Mouse (Mus musculus) kidney, adult 2 months (tissue): ENCODE measurements around the gene Gm10282. TPM values are rescaled to one million over a fixed set of nuclear protein-coding genes. Genes with fewer than 3 reads are reported as not detected.
A peak's percentile ranks its signal among the peaks of the same experiment; 100 is the strongest.

Experiments used
- DNase-seq: peaks from one replicate; pipeline ENCODE4 v3.0.0; 2021
- H3K27ac ChIP-seq: fragments of 200-500 bp; 2 replicates; pipeline ENCODE4 v1.5.1; 2012; ENCODE audit warnings: low read depth, low read length, control low read depth, inconsistent platforms; ENCODE audit not compliant: insufficient read depth
- H3K27me3 ChIP-seq: fragments of 200-500 bp; replicated peaks from 2 replicates; pipeline ENCODE4 v1.6.1; 2012; ENCODE audit warnings: mild to moderate bottlenecking, moderate library complexity, low read length, inconsistent platforms; ENCODE audit not compliant: control insufficient read depth, insufficient read depth
- H3K36me3 ChIP-seq: fragments of 200-500 bp; 2 replicates; pipeline ENCODE4 v1.6.1; 2012; ENCODE audit warnings: mild to moderate bottlenecking, moderate library complexity, low read length, inconsistent platforms; ENCODE audit not compliant: control insufficient read depth, insufficient read depth
- H3K4me1 ChIP-seq: fragments of 200-500 bp; 2 replicates; pipeline ENCODE4 v1.6.1; 2011; ENCODE audit warnings: low read length; ENCODE audit not compliant: control insufficient read depth, insufficient read depth
- H3K4me3 ChIP-seq: fragments of 200-500 bp; 2 replicates; pipeline ENCODE4 v1.5.1; 2011; ENCODE audit warnings: mild to moderate bottlenecking, low read depth, low read length, control low read depth; ENCODE audit not compliant: insufficient read depth
- CTCF ChIP-seq: fragments of 200-500 bp; conservative IDR thresholded peaks from 2 replicates; pipeline ENCODE4 v1.5.1; 2011; ENCODE audit warnings: low read depth, mild to moderate bottlenecking, control low read depth, low read length, moderate library complexity, mixed read lengths; ENCODE audit not compliant: insufficient read depth, insufficient read length
- POLR2A ChIP-seq: fragments of 200-500 bp; IDR thresholded peaks from one replicate; pipeline ENCODE4 v1.6.1; 2011; ENCODE audit warnings: low read depth, low read length, control low read depth
- WGBS: fragments of 180-500 bp; shearing (Covaris S2); methylation state at CpG from one replicate; pipeline ENCODE4 v1.1.7; 2018; 5-methylcytosine and 5-hydroxymethylcytosine counted together
- polyA plus RNA-seq: library from polyadenylated mRNA; depleted of rRNA; stranded (reverse); fragments of >200 nt; gene quantifications from 2 replicates; pipeline ENCODE4 v1.2.3, GENCODE M21; 2012

Gm10282 gene
- polyA plus RNA-seq, 1 experiment: 2.8 TPM

GRCm38 (mm10) chr8:72268356-72268755 lies 36.7 kb downstream of the Gm10282 start:
- Histone ChIP-seq H3K27ac (peak overlapping the region; percentile 85), H3K4me1 (no peaks in the 10 kb centered on the region), H3K4me3 (no peak overlapping the region), H3K27me3 (no peaks in the 10 kb centered on the region), H3K36me3 (no peaks in the 10 kb centered on the region)
- DNase-seq: peak; percentile 93
- 70% methylated on average over 15 of the region's 15 CpGs for WGBS
- peak; percentile 25 for TF ChIP-seq POLR2A
- TF ChIP-seq CTCF: no peak

- no peaks in the 10 kb centered on the region for H3K27me3 ChIP-seq
- no peak for DNase-seq
- TF ChIP-seq CTCF (no peak), POLR2A (no peak)
- no peaks in the 10 kb centered on the region for H3K4me1 ChIP-seq
- 97% methylated on average over 8 of the region's 8 CpGs for whole genome bisulfite sequencing
- no peaks in the 10 kb centered on the region for H3K36me3 ChIP-seq
- H3K4me3 ChIP-seq: no peak overlapping the region
- H3K27ac ChIP-seq: no peak overlapping the region
Measured at GRCm38 (mm10) chr8:72267106-72267505, 38.0 kb downstream of the Gm10282 start.

GRCm38 (mm10) chr8:72266671-72267070 lies 38.4 kb downstream of the Gm10282 start:
- Histone ChIP-seq H3K27me3 (no peaks in the 10 kb centered on the region), H3K27ac (no peak overlapping the region), H3K4me3 (no peak overlapping the region), H3K4me1 (no peaks in the 10 kb centered on the region), H3K36me3 (no peaks in the 10 kb centered on the region)
- DNase-seq: no peak
- TF ChIP-seq POLR2A (no peak), CTCF (no peak)

- H3K4me3 ChIP-seq: no peak overlapping the region
- WGBS: 23% methylated on average over 6 of the region's 7 CpGs
- TF ChIP-seq CTCF: no peak
- no peak for TF ChIP-seq POLR2A
- peak; percentile 82 for DNase-seq
- H3K27ac ChIP-seq: no peak overlapping the region
- H3K27me3 ChIP-seq: no peaks in the 10 kb centered on the region
- H3K4me1 ChIP-seq: 0 out of 2 replicates have a peak, but pooled peaks cover 3% of the 10 kb centered on the region
- no peaks in the 10 kb centered on the region for H3K36me3 ChIP-seq
Measured at GRCm38 (mm10) chr8:72265342-72265741, 39.7 kb downstream of the Gm10282 start.

- TF ChIP-seq CTCF (no peak), POLR2A (no peak)
- WGBS: 47% methylated on average over 7 of the region's 7 CpGs
- H3K36me3 ChIP-seq: no peaks in the 10 kb centered on the region
- H3K27me3 ChIP-seq: no peaks in the 10 kb centered on the region
- H3K4me3 ChIP-seq: no peak overlapping the region
- DNase-seq: peak; percentile 14
- 0 out of 2 replicates have a peak, but pooled peaks cover 3% of the 10 kb centered on the region for H3K4me1 ChIP-seq
- no peak overlapping the region for H3K27ac ChIP-seq
Measured at GRCm38 (mm10) chr8:72263451-72263850, 41.6 kb downstream of the Gm10282 start.

- WGBS: 76% methylated on average over 2 of the region's 2 CpGs
- H3K4me1 ChIP-seq: 0 out of 2 replicates have a peak, but pooled peaks cover 3% of the 10 kb centered on the region
- no peak for TF ChIP-seq CTCF
- no peak for TF ChIP-seq POLR2A
- no peak for DNase-seq
- H3K4me3 ChIP-seq: no peak overlapping the region
- H3K27me3 ChIP-seq: no peaks in the 10 kb centered on the region
- no peaks in the 10 kb centered on the region for H3K36me3 ChIP-seq
- H3K27ac ChIP-seq: no peak overlapping the region
Measured at GRCm38 (mm10) chr8:72262756-72263155, 42.3 kb downstream of the Gm10282 start.

- H3K27me3 ChIP-seq: no peaks in the 10 kb centered on the region
- DNase-seq: peak; percentile 46
- 0 out of 2 replicates have a peak, but pooled peaks cover 3% of the 10 kb centered on the region for H3K4me1 ChIP-seq
- H3K27ac ChIP-seq: no peak overlapping the region
- H3K4me3 ChIP-seq: no peak overlapping the region
- WGBS: 61% methylated on average over 5 of the region's 5 CpGs
- no peak for TF ChIP-seq POLR2A
- TF ChIP-seq CTCF: peak; percentile 46
- H3K36me3 ChIP-seq: no peaks in the 10 kb centered on the region
Measured at GRCm38 (mm10) chr8:72261872-72262271, 43.2 kb downstream of the Gm10282 start.
